ENCODE assay signal across 17 mouse cellular contexts in genomic region chr4:41000842-41001639, GRCm38 (mm10). TPM values are rescaled to one million over a fixed set of nuclear protein-coding genes. Genes with fewer than 3 reads are reported as not detected.
DNase-seq lines count a peak whose midpoint lies in the region; ATAC-seq and TF ChIP-seq lines count a peak whose summit lies in the region.
"Had no signal": no experiment of that assay in that cellular context is flagged by ENCODE, and none has a peak within 500 bp of the region (broad histone marks: within the 10 kb centered on the region; RNA-seq: fewer than 3 reads in every experiment).

No protein-coding gene starts in this region.

- ATAC-seq in lung, embryonic 14.5 days (ENCODE audit: insufficient read depth) = no peak
- no peak for ATAC-seq in forebrain, embryonic 11.5 days (replicated peaks; ENCODE audit: low FRiP score)
- ATAC-seq: midbrain, embryonic 15.5 days had no signal

- no peak for TF ChIP-seq POLR2A in ES-Bruce4 (IDR thresholded peaks at IDR 0.05; ENCODE audit: insufficient read depth, low read length)

- no peak for DNase-seq in gastrocnemius, adult 2 months
- no peak for DNase-seq in gastrocnemius, postnatal 10 days
- DNase-seq in lung, embryonic 14.5 days = peak; percentile 9
- no peak for DNase-seq in lung, postnatal 4 days
- peak; percentile 18 for DNase-seq in naive thymus-derived CD4-positive, alpha-beta T cell, adult 2 months (ENCODE audit: low read depth)
- DNase-seq in urinary bladder, postnatal 14 days (ENCODE audit: low spot score) = no peak
- no peak for DNase-seq in forebrain, embryonic 11.5 days (ENCODE audit: low spot score)
- DNase-seq: thymus, adult 2 months had no signal

- 89% methylated on average over 9 of the region's 9 CpGs for WGBS in lung, embryonic 14.5 days
- 89% methylated on average over 9 of the region's 9 CpGs for WGBS in forebrain, embryonic 11.5 days

- peaks cover 95% of the 10 kb centered on the region for H3K36me3 ChIP-seq in lung, embryonic 14.5 days (ENCODE audit: insufficient read depth)
- peaks cover 85% of the 10 kb centered on the region for H3K36me3 ChIP-seq in ES-Bruce4 (ENCODE audit: control insufficient read depth, insufficient read depth, low read length, poor library complexity, severe bottlenecking)
- peaks cover 3% of the 10 kb centered on the region; the same call in 1 of the 2 replicates for H3K36me3 ChIP-seq in forebrain, embryonic 11.5 days (ENCODE audit: control insufficient read depth, insufficient read depth, low read length)

- H3K4me2 ChIP-seq in lung, embryonic 14.5 days = no peak overlapping the region
- no peak overlapping the region for H3K4me2 ChIP-seq in forebrain, embryonic 11.5 days (ENCODE audit: low read depth, low read length, severe bottlenecking)
- H3K4me2 ChIP-seq: embryonic facial prominence, embryonic 12.5 days; heart, embryonic 12.5 days; hindbrain, embryonic 12.5 days; kidney, embryonic 15.5 days; limb, embryonic 12.5 days; midbrain, embryonic 15.5 days had no signal

- H3K4me3 ChIP-seq in gastrocnemius, adult 2 months = no peak overlapping the region
- no peak overlapping the region for H3K4me3 ChIP-seq in lung, embryonic 14.5 days (ENCODE audit: low read depth, low read length)
- no peak overlapping the region for H3K4me3 ChIP-seq in ES-Bruce4 (ENCODE audit: low read depth, low read length)
- H3K4me3 ChIP-seq in forebrain, embryonic 11.5 days (ENCODE audit: low read depth, low read length) = no peak overlapping the region
- H3K4me3 ChIP-seq: embryonic facial prominence, embryonic 12.5 days; forebrain, embryonic 10.5 days; heart, embryonic 12.5 days; hindbrain, embryonic 12.5 days; kidney, embryonic 15.5 days; limb, embryonic 12.5 days; midbrain, embryonic 15.5 days had no signal

- peak; percentile 7; the same call in 1 of the 2 replicates for TF ChIP-seq CTCF in gastrocnemius, adult 2 months (IDR thresholded peaks at IDR 0.05)
- TF ChIP-seq CTCF in lung, embryonic 14.5 days (IDR thresholded peaks at IDR 0.05; ENCODE audit: low read depth) = no peak
- TF ChIP-seq CTCF in ES-Bruce4 (IDR thresholded peaks at IDR 0.05; ENCODE audit: low read depth, low read length) = peak; percentile 9

- no peaks in the 10 kb centered on the region for H3K27me3 ChIP-seq in lung, embryonic 14.5 days (ENCODE audit: insufficient read depth, low read length)
- no peaks in the 10 kb centered on the region for H3K27me3 ChIP-seq in ES-Bruce4 (ENCODE audit: control insufficient read depth, insufficient read depth, low read length, poor library complexity, severe bottlenecking)
- no peaks in the 10 kb centered on the region for H3K27me3 ChIP-seq in forebrain, embryonic 11.5 days (ENCODE audit: control insufficient read depth, insufficient read depth, low read length)
- H3K27me3 ChIP-seq: embryonic facial prominence, embryonic 12.5 days; heart, embryonic 12.5 days; hindbrain, embryonic 12.5 days; kidney, embryonic 15.5 days; limb, embryonic 12.5 days; midbrain, embryonic 15.5 days had no signal

- no peak overlapping the region for H3K9ac ChIP-seq in lung, embryonic 14.5 days
- H3K9ac ChIP-seq in ES-Bruce4 (ENCODE audit: low read depth, poor library complexity, severe bottlenecking) = no peak overlapping the region
- no peak overlapping the region for H3K9ac ChIP-seq in forebrain, embryonic 11.5 days (ENCODE audit: low read length)
- H3K9ac ChIP-seq: embryonic facial prominence, embryonic 12.5 days; heart, embryonic 12.5 days; hindbrain, embryonic 12.5 days; kidney, embryonic 15.5 days; limb, embryonic 12.5 days; midbrain, embryonic 15.5 days had no signal

- H3K9me3 ChIP-seq in lung, embryonic 14.5 days (ENCODE audit: low read depth, low read length) = no peaks in the 10 kb centered on the region
- H3K9me3 ChIP-seq in ES-Bruce4 (replicated peaks; ENCODE audit: control insufficient read depth, insufficient read depth, low read length, poor library complexity, severe bottlenecking) = no peaks in the 10 kb centered on the region
- H3K9me3 ChIP-seq in forebrain, embryonic 11.5 days (ENCODE audit: control insufficient read depth, low read length) = no peaks in the 10 kb centered on the region
- H3K9me3 ChIP-seq: embryonic facial prominence, embryonic 12.5 days; forebrain, embryonic 10.5 days; heart, embryonic 12.5 days; hindbrain, embryonic 12.5 days; kidney, embryonic 15.5 days; limb, embryonic 12.5 days; midbrain, embryonic 15.5 days had no signal

- TF ChIP-seq EP300 in ES-Bruce4 (IDR thresholded peaks at IDR 0.05; ENCODE audit: insufficient read depth, low read depth, low read length) = no peak

- no peak overlapping the region for H3K27ac ChIP-seq in gastrocnemius, adult 2 months
- no peak overlapping the region for H3K27ac ChIP-seq in lung, embryonic 14.5 days (ENCODE audit: low read depth)
- no peak overlapping the region for H3K27ac ChIP-seq in ES-Bruce4 (ENCODE audit: insufficient read depth, low read length)
- H3K27ac ChIP-seq in forebrain, embryonic 11.5 days (ENCODE audit: low read depth, low read length) = no peak overlapping the region
- H3K27ac ChIP-seq: embryonic facial prominence, embryonic 12.5 days; forebrain, embryonic 10.5 days; hindbrain, embryonic 12.5 days; kidney, embryonic 15.5 days; limb, embryonic 12.5 days; midbrain, embryonic 15.5 days had no signal

- intact Hi-C loops in gastrocnemius, adult 2 months (cut with DNase I) = no loop called here

- H3K4me1 ChIP-seq in lung, embryonic 14.5 days (ENCODE audit: insufficient read depth) = no peaks in the 10 kb centered on the region
- H3K4me1 ChIP-seq in ES-Bruce4 (ENCODE audit: control insufficient read depth, insufficient read depth, low read length) = no peaks in the 10 kb centered on the region
- H3K4me1 ChIP-seq in forebrain, embryonic 11.5 days (replicated peaks; ENCODE audit: control insufficient read depth, insufficient read depth, low read length) = no peaks in the 10 kb centered on the region
- H3K4me1 ChIP-seq: embryonic facial prominence, embryonic 12.5 days; forebrain, embryonic 10.5 days; heart, embryonic 12.5 days; hindbrain, embryonic 12.5 days; kidney, embryonic 15.5 days; limb, embryonic 12.5 days; midbrain, embryonic 15.5 days had no signal

RNA-seq across cellular contexts. Expression of gene Nfx1, which starts 30.3 kb away (rescaled TPM):
- 10 to 100 TPM; 22.6 to 22.7 TPM for total RNA-seq in gastrocnemius, adult 2 months (2021)
- 10 to 100 TPM; 23.9 to 33.3 TPM for total RNA-seq in gastrocnemius, postnatal 10 days (2021)
- 95.7 and 96.9 TPM in 2 replicates for polyA plus RNA-seq in lung, embryonic 14.5 days (2014; fragmentation: Nextera tagmentation; extraction: Ambion mirVana)
- polyA plus RNA-seq in ES-Bruce4 (2011; ENCODE audit: insufficient read depth, insufficient read length, low read depth, missing spikeins) = 97.6 and 104 TPM in 2 replicates
- polyA plus RNA-seq in forebrain, embryonic 11.5 days (2014; fragmentation: Nextera tagmentation; extraction: Ambion mirVana) = 108 and 115 TPM in 2 replicates

RNA-seq across cellular contexts. Expression of gene Aqp7, which starts 46.9 kb away (rescaled TPM):
- 10 to 100 TPM in 1 of 2 experiments, 1 to 10 TPM in 1; 9.3 to 11.2 TPM for total RNA-seq in gastrocnemius, adult 2 months (2021)
- total RNA-seq in gastrocnemius, postnatal 10 days (2021) = 10 to 100 TPM; 10.6 to 11.4 TPM
- polyA plus RNA-seq in lung, embryonic 14.5 days (2014; fragmentation: Nextera tagmentation; extraction: Ambion mirVana) = not detected in 2 replicates
- polyA plus RNA-seq in ES-Bruce4 (2011; ENCODE audit: insufficient read depth, insufficient read length, low read depth, missing spikeins) = not detected in 2 replicates
- not detected in 2 replicates for polyA plus RNA-seq in forebrain, embryonic 11.5 days (2014; fragmentation: Nextera tagmentation; extraction: Ambion mirVana)
- polyA plus RNA-seq: embryonic facial prominence, embryonic 12.5 days; heart, embryonic 12.5 days; hindbrain, embryonic 12.5 days; limb, embryonic 12.5 days; midbrain, embryonic 15.5 days; neural tube, embryonic 14.5 days had no signal

RNA-seq across cellular contexts. Expression of gene Chmp5, which starts 52.8 kb away (rescaled TPM):
- 10 to 100 TPM; 19.8 to 24.3 TPM for total RNA-seq in gastrocnemius, adult 2 months (2021)
- total RNA-seq in gastrocnemius, postnatal 10 days (2021) = 10 to 100 TPM; 33.0 to 33.9 TPM
- 90.7 and 97.6 TPM in 2 replicates for polyA plus RNA-seq in lung, embryonic 14.5 days (2014; fragmentation: Nextera tagmentation; extraction: Ambion mirVana)
- 117 and 120 TPM in 2 replicates for polyA plus RNA-seq in ES-Bruce4 (2011; ENCODE audit: insufficient read depth, insufficient read length, low read depth, missing spikeins)
- polyA plus RNA-seq in forebrain, embryonic 11.5 days (2014; fragmentation: Nextera tagmentation; extraction: Ambion mirVana) = 120 and 134 TPM in 2 replicates

RNA-seq across cellular contexts. Expression of gene Bag1, which starts 52.9 kb away (rescaled TPM):
- total RNA-seq in gastrocnemius, adult 2 months (2021) = 100 to 1,000 TPM; 201 to 232 TPM
- total RNA-seq in gastrocnemius, postnatal 10 days (2021) = 100 to 1,000 TPM; 158 to 160 TPM
- 210 and 228 TPM in 2 replicates for polyA plus RNA-seq in lung, embryonic 14.5 days (2014; fragmentation: Nextera tagmentation; extraction: Ambion mirVana)
- polyA plus RNA-seq in ES-Bruce4 (2011; ENCODE audit: insufficient read depth, insufficient read length, low read depth, missing spikeins) = 102 and 106 TPM in 2 replicates
- 217 and 227 TPM in 2 replicates for polyA plus RNA-seq in forebrain, embryonic 11.5 days (2014; fragmentation: Nextera tagmentation; extraction: Ambion mirVana)

Comparison
In these comparisons a context has a peak if more than half of its experiments do, and no peak if none do; other contexts are left out.
1. DNase-seq: peak in lung, embryonic 14.5 days (single experiment) and naive thymus-derived CD4-positive, alpha-beta T cell, adult 2 months (single experiment); none in gastrocnemius, adult 2 months (single experiment), gastrocnemius, postnatal 10 days (single experiment), lung, postnatal 4 days (0 of 2), urinary bladder, postnatal 14 days (single experiment) and forebrain, embryonic 11.5 days (single experiment).